Mouse (Mus musculus): ENCODE results near the gene Sez6l2.
A peak's percentile ranks its signal among the peaks of the same experiment; 100 is the strongest.

Gene Sez6l2

DNA sequence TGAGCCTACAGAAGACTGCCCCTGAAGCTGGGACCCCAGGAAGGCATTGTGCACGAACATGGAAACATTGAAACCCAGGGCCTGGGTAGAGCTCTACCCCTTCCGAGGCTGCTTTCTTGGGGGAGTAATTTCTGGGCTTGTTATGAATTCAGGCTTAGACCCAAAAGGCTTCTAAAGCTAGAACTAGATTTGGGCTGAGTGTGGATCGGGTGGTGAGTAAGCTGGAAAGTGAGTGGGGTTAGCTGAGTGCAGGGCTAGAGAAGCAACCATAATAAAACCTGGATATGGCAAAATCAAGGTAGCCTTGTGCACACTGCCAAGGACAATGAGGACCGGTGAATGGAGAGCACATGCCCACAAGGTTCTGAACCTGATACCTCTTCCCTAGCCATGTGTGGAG is 11.6 kb downstream of the Sez6l2 start:
- no peak for DNase-seq

DNA sequence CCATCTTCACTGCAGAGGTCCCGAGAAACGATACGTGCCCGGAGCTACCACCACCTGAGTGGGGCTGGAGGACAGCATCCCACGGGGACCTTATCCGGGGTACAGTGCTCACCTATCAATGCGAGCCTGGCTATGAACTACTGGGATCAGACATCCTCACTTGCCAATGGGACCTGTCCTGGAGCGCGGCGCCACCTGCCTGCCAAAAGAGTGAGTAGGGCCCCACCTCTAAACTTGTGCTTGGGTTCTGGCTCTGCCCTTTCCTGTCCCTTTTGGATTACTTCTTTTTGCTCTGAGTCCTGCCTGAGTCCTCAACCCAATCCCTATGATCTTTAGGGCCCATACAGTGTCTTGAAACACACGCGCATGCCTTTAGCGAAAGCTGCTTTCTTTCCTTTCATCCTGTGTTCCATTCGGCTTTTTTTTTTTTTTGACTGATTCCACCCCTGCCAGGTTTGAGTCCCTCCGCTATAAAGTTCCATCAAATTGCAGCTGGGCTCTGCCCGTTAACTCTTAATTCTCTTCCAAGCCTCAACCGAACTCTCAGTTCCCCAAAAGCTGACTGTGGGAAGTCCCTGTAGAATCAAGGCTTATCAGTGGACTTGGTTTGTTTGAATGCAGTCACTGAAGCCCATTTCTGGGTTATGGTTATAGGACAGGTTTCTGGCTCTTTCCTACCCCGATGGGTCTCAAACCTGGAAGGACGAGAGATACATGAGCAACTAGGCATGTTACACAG is 13.4 kb downstream of the Sez6l2 start:
- DNase-seq: peak; percentile 75

DNA sequence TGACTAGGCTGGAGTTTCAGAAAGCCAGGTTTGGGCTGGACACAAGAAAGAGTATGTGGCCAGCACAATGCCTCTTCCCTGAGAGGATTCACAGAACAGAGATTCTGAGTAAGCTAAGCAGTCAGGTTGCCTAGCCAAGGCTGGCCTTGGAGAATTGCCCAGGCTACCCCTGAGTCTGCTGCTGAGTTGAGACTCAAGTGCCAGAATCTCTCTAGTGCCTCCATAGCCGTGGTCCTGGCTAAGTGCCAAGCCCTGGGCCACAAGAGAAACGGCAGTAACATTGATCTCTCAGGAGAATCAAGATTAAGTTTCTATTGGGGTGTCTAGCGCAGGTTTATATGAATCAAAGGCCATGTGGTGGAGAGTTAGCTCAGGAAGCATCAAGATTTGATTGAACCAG is 15.2 kb downstream of the Sez6l2 start:
- DNase-seq: no peak

- DNase-seq: no peak
Observed at GRCm38 (mm10) chr7:126967361-126967760, 17.0 kb downstream of the Sez6l2 start.

GRCm38 (mm10) chr7:126975493-126975892 is 25.1 kb downstream of the Sez6l2 start:
- DNase-seq: no peak

- DNase-seq: no peak
Observed at GRCm38 (mm10) chr7:126975893-126975949, 25.4 kb downstream of the Sez6l2 start, which contains the start of gene Cdipt. Gene Cdipt (plus strand): TSS chr7:126975914.

- peak; percentile 97 for DNase-seq
Observed at GRCm38 (mm10) chr7:126975950-126976866, 25.8 kb downstream of the Sez6l2 start, which contains the start of gene Cdiptos. Gene Cdiptos (minus strand): TSS chr7:126976098.

DNA sequence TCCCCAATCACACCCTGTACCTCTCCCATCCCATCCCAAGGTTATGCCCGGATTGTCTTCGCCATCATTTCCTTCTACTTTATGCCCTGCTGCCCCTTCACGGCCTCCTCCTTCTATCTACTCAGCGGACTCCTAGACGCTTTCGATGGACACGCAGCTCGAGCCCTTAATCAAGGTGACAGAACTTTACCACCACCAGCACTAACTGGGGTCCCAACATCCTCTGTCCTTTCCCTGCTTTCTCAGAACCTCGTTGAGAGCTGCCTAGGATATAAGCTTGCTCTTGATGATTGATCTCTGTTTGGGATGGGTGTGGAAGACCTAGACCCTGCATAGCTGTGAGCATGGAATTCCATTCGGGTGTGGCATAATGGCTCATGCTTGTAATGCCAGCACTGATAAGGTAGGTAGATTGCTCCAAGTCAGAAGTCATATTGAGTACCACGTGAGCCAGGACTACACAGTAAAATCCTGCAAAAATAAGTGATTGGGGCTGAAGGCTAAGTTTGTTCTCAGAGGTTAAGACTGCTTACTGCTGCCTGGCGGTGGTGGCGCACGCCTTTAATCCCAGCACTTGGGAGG is 26.6 kb downstream of the Sez6l2 start:
- peak; percentile 23 for DNase-seq

DNA sequence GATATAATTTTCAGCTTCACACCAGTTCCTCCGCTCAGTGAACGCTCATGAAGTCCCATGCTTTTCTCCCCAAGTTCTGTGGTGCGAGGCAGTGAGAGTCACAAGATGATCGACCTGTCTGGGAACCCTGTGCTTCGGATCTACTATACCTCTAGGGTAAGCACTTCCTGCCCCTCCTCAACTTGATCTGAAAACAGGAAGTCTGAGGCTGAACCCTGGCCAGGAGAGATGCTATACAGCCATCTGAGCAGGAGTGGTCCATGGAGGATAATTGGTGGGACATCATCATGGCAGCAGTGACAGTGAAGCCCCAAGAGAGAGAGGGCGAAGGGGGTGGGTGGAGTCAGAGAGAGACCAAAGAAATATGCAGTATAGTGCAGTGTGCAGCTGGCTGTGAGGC is 28.5 kb downstream of the Sez6l2 start:
- DNase-seq: no peak

GRCm38 (mm10) chr7:126981601-126982000 is 31.2 kb downstream of the Sez6l2 start:
- no peak for DNase-seq

DNA sequence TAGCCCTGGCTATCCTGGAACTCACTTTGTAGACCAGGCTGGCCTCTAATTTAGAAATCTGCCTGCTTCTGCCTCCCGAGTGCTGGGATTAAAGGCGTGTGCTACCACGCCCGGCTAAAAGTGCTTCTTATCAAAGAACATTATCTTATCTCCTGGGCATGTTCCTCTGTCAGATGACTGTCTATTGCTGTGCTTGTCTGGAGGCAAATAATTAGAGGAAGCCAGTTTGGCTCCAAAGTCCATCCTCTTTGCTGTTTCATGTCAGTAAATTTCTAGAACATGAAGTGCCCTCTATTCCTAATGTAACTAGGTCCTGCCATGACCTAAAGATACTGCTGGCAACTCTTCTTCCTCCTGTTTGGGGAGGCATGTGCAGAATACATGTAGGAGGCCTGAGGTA is 31.7 kb downstream of the Sez6l2 start:
- no peak for DNase-seq

DNA sequence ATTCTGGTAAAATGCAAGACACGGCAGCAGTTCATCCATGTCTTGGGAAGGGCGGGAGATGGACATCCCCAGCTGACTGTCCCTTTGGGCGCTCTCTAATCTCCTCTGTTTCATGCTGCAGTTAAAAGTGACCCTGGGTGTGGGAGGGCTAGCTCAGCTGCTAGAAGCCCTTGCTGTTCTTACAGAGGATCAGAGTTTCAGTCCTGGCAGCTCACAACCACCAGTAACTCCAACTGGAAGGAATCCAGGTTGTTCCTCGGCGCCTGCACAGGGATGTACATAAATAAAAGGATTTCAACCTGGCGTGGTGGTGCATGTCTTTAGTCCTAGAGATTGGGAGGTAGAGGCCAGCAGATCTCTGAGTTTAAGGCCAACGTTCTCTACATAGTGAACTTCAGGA is 32.8 kb downstream of the Sez6l2 start:
- DNase-seq: no peak

- no peak for DNase-seq
Observed at GRCm38 (mm10) chr7:126984667-126985444, 34.5 kb downstream of the Sez6l2 start.

DNA sequence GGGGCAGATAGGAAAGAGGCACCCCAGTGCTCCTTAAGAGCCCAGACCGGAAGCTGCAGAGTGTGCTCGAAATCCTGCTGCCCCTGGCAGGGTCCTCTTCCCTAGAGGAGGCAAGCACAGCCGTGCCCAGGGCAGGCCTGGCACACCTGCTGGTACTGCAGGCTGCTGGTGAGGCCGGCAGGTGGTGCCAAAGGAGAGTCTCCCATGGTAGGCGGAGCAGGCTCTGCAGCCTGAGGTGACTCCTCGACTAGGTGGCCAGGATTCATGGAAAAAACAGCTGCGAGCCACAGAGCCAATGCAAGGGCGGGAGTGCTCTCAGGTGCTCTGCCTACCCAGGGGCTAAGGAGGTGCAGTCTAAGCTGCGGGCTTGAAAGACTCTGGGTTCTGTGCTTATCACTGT is 36.0 kb downstream of the Sez6l2 start:
- DNase-seq: peak; percentile 75

DNA sequence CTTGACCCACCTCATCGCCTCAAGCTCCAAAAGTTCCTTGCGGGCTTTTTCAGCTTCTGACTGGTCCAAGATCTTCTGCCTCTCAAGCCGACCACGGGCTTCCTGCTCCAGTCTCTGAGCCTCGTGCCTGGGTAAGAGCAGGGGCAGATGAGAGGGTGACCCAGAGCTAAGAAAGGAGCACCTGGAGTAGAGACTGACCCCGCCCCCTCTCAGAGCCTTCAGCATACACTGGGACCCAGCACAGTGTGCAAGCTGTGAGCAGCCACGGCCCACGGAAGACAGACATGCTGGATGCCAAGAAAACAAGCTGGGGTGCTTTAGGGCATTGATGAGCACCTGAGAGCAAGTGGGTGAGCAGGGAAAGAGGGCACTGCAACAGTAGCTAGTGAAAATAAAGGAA is 38.5 kb downstream of the Sez6l2 start:
- DNase-seq: no peak

DNA sequence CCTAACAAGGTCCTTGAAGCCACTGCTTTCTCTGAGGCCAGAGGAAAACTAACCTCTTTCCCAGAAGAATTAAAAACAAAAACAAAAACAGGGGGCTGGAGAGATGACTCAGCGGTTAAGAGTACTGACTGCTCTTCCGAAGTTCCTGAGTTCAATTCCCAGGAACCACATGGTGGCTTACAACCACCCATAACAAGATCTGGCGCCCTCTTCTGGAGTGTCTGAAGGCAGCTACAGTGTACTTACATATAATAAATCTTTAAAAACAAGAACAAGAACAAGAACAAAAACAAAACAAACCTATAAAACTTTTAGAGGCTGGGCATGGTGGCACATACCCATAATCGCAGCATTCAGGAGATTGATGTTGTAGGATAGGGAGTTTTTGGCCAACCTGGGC is 46.1 kb downstream of the Sez6l2 start:
- DNase-seq: no peak

DNA sequence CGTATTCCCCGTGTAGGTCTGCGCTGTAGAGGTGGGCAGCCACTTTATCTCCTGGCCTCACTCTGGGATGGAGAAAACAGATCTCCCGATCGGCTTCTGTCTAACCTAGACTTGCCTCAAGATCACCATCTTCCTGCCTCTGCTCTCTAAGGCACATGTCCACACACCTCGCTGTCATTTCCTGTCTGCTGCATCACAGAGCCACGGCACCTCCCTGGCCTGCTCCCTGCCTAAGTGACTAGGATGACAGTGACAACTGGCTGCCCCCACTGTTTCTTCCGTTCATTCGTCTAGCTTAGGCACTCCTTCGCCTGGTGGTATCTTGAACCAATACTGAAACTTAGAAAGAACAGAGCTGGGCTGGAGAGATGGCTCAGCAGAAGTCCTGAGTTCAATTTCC is 49.2 kb downstream of the Sez6l2 start:
- DNase-seq: no peak

DNA sequence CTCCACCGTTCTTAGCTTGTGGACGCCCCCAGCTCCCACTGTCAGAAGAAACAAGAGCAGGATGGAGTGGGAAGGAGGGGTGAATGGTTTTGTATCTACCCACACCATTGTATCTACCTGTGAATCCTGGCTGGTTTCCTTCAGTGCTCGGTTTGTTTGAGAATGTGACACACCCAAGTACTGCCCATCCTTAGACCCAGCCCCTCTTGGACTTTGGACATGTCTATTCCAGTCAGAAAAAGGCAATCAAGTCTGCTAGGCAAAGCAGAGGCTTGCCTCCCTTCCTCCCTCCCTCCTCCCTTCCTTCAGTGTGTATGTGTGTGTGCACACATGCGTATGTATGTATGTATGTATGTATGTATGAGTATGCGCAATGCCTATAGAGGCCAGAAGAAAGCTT is 53.3 kb downstream of the Sez6l2 start:
- DNase-seq: no peak

DNA sequence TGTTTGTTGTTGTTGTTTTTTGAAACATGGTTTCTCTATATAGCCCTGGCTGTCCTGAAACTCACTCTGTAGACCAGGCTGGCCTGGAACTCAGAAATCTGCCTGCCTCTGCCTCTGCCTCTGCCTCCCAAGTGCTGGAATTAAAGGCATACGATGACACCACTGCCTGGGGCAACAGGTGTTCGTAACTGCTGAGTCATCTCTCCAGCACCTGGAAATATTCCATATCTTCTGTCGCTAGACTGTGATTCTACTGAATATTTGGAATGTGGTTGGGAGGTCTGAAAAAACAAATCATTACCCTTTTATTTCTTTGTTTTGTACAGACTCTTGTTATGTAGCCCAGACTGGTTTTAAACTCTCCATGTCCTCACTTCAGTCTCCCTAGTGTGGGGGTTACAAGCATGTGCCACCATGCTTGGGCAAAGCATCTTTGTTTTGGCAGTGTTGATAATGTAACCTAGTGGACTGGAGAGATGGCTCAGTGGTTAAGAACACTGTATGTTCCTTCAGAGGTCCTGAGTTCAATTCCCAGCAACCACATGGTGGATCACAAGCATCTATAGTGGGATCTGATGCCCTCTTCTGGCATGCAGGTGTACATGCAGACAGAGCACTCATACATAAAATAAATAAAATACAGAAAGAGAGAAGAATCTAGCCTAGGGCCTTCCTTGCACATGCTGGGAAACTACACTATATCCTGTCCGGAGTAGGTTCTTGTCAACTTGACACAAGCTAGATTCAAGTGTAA is 53.9 kb downstream of the Sez6l2 start:
- no peak for DNase-seq

DNA sequence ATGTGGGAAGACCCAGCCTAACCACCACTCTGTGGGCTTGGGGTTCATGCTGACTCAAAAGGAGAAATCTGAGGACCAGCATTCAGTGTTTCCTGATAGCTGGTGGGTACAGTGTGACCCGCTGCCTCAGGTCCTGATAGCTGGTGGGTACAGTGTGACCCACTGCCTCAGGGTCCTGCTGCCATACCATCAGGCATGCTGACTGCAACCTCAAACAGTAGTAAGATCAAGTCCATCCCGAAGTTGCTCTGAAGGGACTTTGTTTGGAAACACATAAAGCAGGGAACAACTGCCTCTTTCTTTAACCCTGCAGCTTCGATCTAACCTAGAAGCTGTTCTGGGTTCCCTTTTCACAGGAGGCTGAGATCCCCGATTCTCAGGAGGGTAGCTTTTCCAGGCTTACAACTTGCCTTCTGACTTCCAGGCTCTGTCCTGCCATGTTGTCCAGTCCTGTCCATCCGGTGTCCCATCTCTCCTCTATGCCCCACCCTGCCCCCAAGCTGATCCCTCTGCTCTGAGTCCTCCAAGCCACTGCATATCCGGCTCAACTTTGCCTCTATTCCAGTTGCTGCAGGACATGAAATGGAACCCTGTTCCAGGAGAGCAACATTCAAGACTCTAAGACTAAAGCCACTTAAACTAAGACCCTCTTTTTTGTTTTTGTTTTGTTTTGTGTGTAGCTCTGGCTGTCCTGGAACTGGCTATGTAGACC is 57.1 kb downstream of the Sez6l2 start:
- DNase-seq: no peak

- peak; percentile 60 for DNase-seq
Observed at GRCm38 (mm10) chr7:127008239-127009019, 58.1 kb downstream of the Sez6l2 start.

Data from kidney, adult 9 months (tissue).